Mouse (Mus musculus) E14TG2a.4 (cell line): ENCODE measurements at regions not wholly inside any gene's neighbourhood (a gene's known extent, or its start where the extent isn't known, plus 50 kb on each side); places are given as distances from the start of the nearest gene placed in this dataset.

Experiments used
- H3K27me3 ChIP-seq: 2 replicates; pipeline ENCODE4 v1.6.1; 2014; ENCODE audit warnings: low read length, control low read depth; ENCODE audit not compliant: insufficient read depth
- H3K36me3 ChIP-seq: 2 replicates; pipeline ENCODE4 v1.6.1; 2014; ENCODE audit warnings: low read length, control low read depth; ENCODE audit not compliant: insufficient read depth
- H3K4me1 ChIP-seq: replicated peaks from 2 replicates; pipeline ENCODE4 v1.6.1; 2014; ENCODE audit warnings: low read depth, low read length, control low read depth
- H3K4me3 ChIP-seq: replicated peaks from 2 replicates; pipeline ENCODE4 v1.5.1; 2014; ENCODE audit warnings: mild to moderate bottlenecking, low read length
- H3K9me3 ChIP-seq: 2 replicates; pipeline ENCODE4 v1.6.1; 2014; ENCODE audit warnings: low read length, control low read depth
- CTCF ChIP-seq: conservative IDR thresholded peaks from 2 replicates; pipeline ENCODE4 v1.5.1; 2014; ENCODE audit warnings: low read length
- NANOG ChIP-seq: IDR thresholded peaks from 2 replicates; pipeline ENCODE4 v1.6.1; 2014; ENCODE audit warnings: borderline replicate concordance, low read length, mixed read lengths
- POU5F1 ChIP-seq: IDR thresholded peaks from 2 replicates; pipeline ENCODE4 v1.6.1; 2014; ENCODE audit warnings: low read length, borderline replicate concordance

DNA sequence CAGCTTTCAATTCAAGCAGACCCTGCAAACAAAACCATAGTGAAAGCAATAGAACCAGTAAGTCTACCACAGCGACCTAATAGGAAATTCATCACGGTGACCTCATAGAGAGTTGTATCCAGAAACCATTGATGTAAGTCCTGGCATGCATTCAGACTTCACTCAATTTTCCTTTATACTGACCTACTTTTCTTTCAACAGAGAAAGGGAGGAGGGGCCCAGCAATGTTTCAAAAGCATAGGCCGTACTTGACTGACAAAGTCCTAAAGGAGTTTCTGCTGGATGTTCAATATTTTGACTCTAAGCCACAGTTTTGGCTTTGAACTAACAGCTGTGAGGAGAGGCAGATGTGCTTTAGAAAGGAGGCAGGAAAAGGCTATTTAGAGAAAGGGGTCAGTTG, 88.4 kb downstream of the AI593442 start:
- Histone ChIP-seq H3K4me3 (no peak overlapping the region), H3K27me3 (no peaks in the 10 kb centered on the region), H3K36me3 (no peaks in the 10 kb centered on the region), H3K9me3 (no peaks in the 10 kb centered on the region), H3K4me1 (no peaks in the 10 kb centered on the region)
- TF ChIP-seq NANOG (no peak), POU5F1 (no peak), CTCF (no peak)

DNA sequence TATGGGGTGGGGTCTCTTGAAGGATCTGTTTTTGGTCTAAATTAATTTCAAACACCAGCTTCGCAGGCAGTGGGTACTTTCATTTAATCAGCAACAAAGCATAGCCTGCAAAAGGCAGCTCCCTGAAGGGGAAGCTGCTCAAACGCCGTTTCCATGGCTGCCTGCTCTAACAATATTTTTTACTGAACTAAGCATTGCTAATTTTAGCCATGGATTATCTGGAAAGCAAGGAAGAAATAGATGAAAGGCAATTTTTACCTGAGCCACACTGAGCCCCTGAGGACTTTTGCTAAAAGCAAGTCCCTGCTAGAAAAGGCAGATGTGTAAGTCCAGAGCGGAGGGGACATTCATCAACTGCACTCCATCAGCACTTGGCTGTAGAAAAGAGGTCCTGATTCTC, 105.5 kb downstream of the AI593442 start:
- H3K9me3 ChIP-seq, result no peaks in the 10 kb centered on the region
- no peak overlapping the region for H3K4me3 ChIP-seq
- no peak for TF ChIP-seq NANOG
- TF ChIP-seq CTCF, result no peak
- no peak for TF ChIP-seq POU5F1
- no peaks in the 10 kb centered on the region for H3K27me3 ChIP-seq
- H3K4me1 ChIP-seq, result no peaks in the 10 kb centered on the region
- H3K36me3 ChIP-seq, result no peaks in the 10 kb centered on the region

DNA sequence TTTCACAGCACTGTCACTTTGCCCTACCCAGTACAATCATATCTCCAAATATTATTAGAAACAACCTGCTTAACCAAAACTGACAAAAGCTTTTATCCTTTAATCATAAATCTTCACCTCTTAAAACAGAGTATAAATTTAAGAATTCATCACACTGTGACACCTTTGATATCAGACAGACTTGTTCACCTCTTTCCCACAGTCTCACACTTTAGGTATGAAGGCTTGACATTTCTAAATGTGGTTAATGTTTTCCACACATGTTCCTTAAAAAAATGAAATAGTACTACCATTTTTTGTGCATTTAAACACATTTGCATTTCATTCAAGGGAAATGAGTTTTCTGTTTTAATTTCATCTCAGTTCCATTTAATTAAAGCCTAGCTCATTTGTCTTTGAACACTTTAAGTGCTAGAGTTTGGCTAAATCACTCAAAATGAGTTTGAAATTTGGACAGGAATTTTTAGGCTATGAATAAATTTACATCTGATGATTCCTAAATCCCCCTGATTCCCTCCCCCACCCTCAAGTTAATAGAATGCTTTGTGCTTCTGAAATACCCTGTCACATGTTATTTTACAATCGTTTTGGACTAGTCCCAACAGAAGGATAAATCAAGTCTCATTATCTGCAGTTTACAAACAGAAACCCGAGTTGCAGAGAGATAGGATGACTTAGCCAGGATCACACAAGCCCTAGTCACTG, 127.9 kb downstream of the AI593442 start:
- H3K4me1 ChIP-seq, result no peaks in the 10 kb centered on the region
- TF ChIP-seq NANOG, result no peak
- TF ChIP-seq POU5F1, result no peak
- TF ChIP-seq CTCF, result no peak
- no peak overlapping the region for H3K4me3 ChIP-seq
- H3K9me3 ChIP-seq, result no peaks in the 10 kb centered on the region
- no peaks in the 10 kb centered on the region for H3K27me3 ChIP-seq
- H3K36me3 ChIP-seq, result no peaks in the 10 kb centered on the region

DNA sequence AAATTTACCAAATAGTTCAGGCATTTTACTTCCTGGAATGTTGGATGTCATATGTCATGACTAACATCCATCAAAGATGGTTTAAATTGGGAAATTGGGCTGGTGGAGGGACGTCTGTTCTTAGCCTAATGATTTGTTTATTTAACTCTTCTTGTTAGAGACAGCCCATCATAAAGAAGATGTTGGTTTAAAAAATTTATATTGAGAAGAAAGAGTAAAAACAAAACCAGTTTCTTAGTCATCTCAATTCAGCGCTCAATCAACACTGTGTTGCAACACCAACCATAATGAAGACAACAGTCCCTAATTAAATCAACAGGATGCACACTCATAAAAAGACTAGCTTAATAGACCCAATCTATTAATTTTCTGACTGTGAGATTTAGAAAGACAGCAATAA, 133.5 kb downstream of the AI593442 start:
- no peaks in the 10 kb centered on the region for H3K9me3 ChIP-seq
- no peak for TF ChIP-seq CTCF
- TF ChIP-seq NANOG, result no peak
- no peak for TF ChIP-seq POU5F1
- H3K4me3 ChIP-seq, result no peak overlapping the region
- H3K4me1 ChIP-seq, result no peaks in the 10 kb centered on the region
- no peaks in the 10 kb centered on the region for H3K36me3 ChIP-seq
- no peaks in the 10 kb centered on the region for H3K27me3 ChIP-seq

DNA sequence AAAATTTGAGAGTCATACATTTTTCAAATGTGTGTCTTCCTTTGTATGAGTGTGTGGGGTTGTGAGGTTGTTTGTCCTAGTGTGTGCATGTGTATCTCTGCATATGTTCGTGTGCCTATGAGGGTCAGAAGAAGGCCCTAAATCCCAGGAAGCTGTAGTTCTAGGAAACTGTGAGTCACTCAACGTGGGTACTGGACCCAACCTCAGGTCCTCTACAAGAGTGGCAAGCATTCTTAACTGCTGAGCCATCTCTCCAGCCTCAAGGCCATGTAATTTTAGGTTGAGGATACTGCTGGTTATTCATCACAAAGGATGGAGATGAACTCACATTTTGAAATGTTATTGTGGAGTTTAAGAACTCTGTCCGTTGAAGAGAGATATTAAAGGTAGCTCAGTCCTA, 140.5 kb downstream of the AI593442 start:
- Histone ChIP-seq H3K36me3 (no peaks in the 10 kb centered on the region), H3K9me3 (no peaks in the 10 kb centered on the region), H3K4me3 (no peak overlapping the region), H3K27me3 (no peaks in the 10 kb centered on the region), H3K4me1 (no peaks in the 10 kb centered on the region)
- TF ChIP-seq POU5F1, result no peak
- no peak for TF ChIP-seq CTCF
- TF ChIP-seq NANOG, result no peak

DNA sequence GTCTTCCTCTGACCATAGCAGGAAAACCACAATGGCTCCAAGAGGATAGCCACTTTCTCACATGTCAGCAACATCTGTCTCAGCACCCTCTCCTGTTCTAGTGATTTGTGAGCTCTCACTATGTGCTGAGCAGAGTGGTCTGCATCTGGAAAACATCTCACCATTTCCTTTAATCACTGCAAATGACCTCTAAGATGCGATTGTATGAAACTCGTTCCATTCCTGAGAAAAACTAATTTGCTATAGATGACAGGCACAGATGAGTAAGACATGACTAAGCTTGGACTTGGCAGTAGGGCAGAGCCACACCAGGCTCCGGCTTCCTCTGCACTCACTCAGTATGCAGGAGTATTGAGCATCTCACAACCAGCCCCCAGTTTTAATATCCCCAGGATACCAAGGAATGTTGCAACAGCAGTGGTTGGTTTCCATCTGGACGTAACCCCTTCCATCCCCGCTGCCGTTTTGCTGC, 150.1 kb downstream of the AI593442 start:
- no peaks in the 10 kb centered on the region for H3K4me1 ChIP-seq
- TF ChIP-seq POU5F1, result no peak
- no peak for TF ChIP-seq CTCF
- no peak for TF ChIP-seq NANOG
- no peak overlapping the region for H3K4me3 ChIP-seq
- no peaks in the 10 kb centered on the region for H3K27me3 ChIP-seq
- H3K36me3 ChIP-seq, result no peaks in the 10 kb centered on the region
- H3K9me3 ChIP-seq, result no peaks in the 10 kb centered on the region

DNA sequence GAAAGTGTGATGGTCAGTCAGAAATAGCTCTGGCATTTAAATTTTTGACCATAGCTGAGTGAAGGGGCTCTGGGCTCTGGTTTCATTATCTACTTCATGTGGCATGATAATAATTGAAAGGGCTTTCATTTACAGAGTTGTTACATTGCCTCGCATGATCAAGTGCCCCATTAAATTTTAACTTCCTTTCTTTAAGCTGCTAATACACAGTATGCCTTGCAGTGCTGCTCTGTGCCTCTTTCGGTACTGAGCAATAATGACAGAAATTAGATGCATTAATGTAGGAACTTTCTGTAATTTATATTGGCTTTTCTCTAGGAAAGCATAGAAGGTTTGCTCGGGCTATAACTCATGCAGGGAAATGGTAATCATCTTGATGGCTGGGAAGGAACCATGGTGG, 179.1 kb downstream of the AI593442 start:
- no peak for TF ChIP-seq NANOG
- no peak for TF ChIP-seq POU5F1
- no peak for TF ChIP-seq CTCF
- Histone ChIP-seq H3K9me3 (no peaks in the 10 kb centered on the region), H3K36me3 (no peaks in the 10 kb centered on the region), H3K4me3 (no peak overlapping the region), H3K4me1 (no peaks in the 10 kb centered on the region), H3K27me3 (no peaks in the 10 kb centered on the region)

DNA sequence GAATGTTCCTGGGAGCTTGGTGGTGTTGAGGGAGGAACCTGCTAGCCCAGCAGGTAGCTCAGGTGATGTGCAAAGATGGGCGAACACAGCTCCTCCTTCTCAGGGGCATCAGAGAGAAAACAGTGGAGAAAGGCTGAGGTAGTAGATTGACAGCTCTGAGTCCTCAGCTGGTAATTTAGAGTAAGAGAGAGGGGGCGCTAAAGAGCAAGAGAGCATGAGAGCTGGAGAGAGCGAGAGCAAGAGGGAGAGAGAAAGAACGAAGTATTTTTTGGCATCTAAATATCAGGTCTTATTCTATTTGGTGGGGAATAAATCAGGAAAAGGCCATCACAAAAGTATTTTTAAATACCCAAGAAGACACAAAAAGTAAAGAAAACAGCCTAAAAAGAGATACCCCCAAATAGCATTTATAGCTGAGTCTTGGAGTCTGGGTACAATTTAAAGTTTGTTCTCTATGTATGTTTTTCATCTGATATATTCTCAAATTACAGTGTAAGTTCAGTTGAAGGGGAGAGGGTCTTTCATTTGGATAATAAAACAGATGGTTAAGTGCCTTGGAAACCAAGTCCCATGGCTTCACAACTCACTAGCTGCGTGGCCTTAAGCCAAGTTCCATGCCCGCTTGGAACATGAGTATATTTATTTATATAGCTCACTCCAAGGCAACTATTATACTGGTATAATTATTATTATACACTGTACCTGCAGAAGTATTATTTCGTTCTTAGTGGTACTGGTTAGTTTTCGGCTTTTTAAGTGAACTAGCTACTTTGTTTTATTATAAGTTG, 183.9 kb downstream of the AI593442 start:
- Histone ChIP-seq H3K27me3 (no peaks in the 10 kb centered on the region), H3K4me3 (no peak overlapping the region), H3K4me1 (no peaks in the 10 kb centered on the region), H3K36me3 (no peaks in the 10 kb centered on the region), H3K9me3 (no peaks in the 10 kb centered on the region)
- TF ChIP-seq NANOG (no peak), CTCF (peak; percentile 55)

DNA sequence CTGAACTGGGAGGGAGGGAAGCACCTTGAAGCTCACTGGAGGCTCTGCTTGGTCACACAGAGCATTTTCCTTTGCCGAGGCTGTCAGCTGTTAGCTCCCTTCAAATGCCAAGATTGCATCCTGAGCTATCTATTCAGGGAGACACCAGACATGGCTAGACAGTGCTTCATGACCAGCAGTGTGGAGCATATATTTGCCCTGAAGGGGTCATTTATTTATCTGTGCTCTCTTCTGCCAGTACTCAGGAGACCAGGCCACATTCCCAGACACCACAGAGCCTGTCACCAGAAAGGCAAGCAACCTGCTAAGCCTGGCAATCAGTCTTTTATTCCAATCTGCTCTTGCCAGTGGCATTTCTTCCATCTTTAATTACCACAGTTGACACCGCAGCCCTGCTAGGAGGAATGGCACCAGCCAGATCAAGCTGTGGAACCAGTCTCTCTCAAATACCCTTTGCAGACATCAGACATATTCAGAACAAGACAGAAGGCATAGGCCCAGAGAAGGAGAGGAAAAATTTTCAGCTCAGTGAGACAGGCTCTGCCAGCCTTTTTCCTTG, 186.6 kb downstream of the AI593442 start:
- no peaks in the 10 kb centered on the region for H3K36me3 ChIP-seq
- H3K27me3 ChIP-seq, result no peaks in the 10 kb centered on the region
- no peaks in the 10 kb centered on the region for H3K4me1 ChIP-seq
- H3K4me3 ChIP-seq, result no peak overlapping the region
- H3K9me3 ChIP-seq, result no peaks in the 10 kb centered on the region
- TF ChIP-seq CTCF (no peak), POU5F1 (no peak), NANOG (no peak)
